Mouse (Mus musculus): ENCODE measurements at regions not wholly inside any gene's neighbourhood (a gene's known extent, or its start where the extent isn't known, plus 50 kb on each side); places are given as distances from the start of the nearest gene placed in this dataset.

GRCm38 (mm10) chr2:106622326-106622725, 70.7 kb upstream of the Mpped2 start:
- Histone ChIP-seq H3K27ac (ENCODE audit: insufficient read depth, low read depth, low read length) (no peak overlapping the region), H3K4me1 (ENCODE audit: control insufficient read depth, insufficient read depth, insufficient read length, low read length) (no peaks in the 10 kb centered on the region), H3K36me3 (ENCODE audit: control insufficient read depth, insufficient read depth, low read length) (no peaks in the 10 kb centered on the region), H3K4me3 (ENCODE audit: low read depth, low read length) (no peak overlapping the region), H3K27me3 (ENCODE audit: control insufficient read depth, insufficient read depth, low read length) (no peaks in the 10 kb centered on the region)
- 70% methylated on average over 5 of the region's 5 CpGs for WGBS
- no peak for TF ChIP-seq CTCF (IDR thresholded peaks at IDR 0.05; ENCODE audit: extremely low read depth, insufficient read length, insufficient replicate concordance, low read depth, low read length)
- TF ChIP-seq POLR2A (IDR thresholded peaks at IDR 0.05; ENCODE audit: low read depth, low read length): no peak

- Histone ChIP-seq H3K27me3 (ENCODE audit: control insufficient read depth, insufficient read depth, low read length) (no peaks in the 10 kb centered on the region), H3K4me1 (ENCODE audit: control insufficient read depth, insufficient read depth, insufficient read length, low read length) (no peaks in the 10 kb centered on the region), H3K4me3 (ENCODE audit: low read depth, low read length) (no peak overlapping the region), H3K36me3 (ENCODE audit: control insufficient read depth, insufficient read depth, low read length) (no peaks in the 10 kb centered on the region), H3K27ac (ENCODE audit: insufficient read depth, low read depth, low read length) (no peak overlapping the region)
- TF ChIP-seq CTCF (IDR thresholded peaks at IDR 0.05; ENCODE audit: extremely low read depth, insufficient read length, insufficient replicate concordance, low read depth, low read length): no peak
- no peak for TF ChIP-seq POLR2A (IDR thresholded peaks at IDR 0.05; ENCODE audit: low read depth, low read length)
- 79% methylated on average over 2 of the region's 2 CpGs for WGBS
Observed at GRCm38 (mm10) chr2:106623680-106624079, 69.4 kb upstream of the Mpped2 start.

DNA sequence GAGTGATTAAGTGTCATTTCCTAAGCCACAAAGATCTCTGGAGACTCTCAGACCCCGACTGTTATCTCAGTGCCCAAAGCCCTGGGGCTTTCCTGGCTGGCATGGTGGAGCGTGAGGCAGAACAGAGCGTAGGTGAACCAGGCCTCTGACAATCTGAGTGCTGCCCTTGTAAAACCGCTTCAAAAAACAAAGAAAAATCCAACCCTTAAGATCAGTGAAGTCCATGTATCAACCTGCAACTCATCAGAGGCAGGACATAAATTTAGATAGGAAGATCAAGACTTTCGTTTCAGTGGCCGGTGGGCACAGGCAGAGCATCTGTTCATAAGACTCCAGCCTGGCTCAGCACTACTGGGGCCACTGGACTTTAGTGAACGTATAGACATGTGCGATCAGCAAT, 61.1 kb upstream of the Mpped2 start:
- Histone ChIP-seq H3K36me3 (ENCODE audit: control insufficient read depth, insufficient read depth, low read length) (no peaks in the 10 kb centered on the region), H3K4me1 (ENCODE audit: control insufficient read depth, insufficient read depth, insufficient read length, low read length) (no peaks in the 10 kb centered on the region), H3K27me3 (ENCODE audit: control insufficient read depth, insufficient read depth, low read length) (no peaks in the 10 kb centered on the region), H3K27ac (ENCODE audit: insufficient read depth, low read depth, low read length) (no peak overlapping the region), H3K4me3 (ENCODE audit: low read depth, low read length) (no peak overlapping the region)
- TF ChIP-seq CTCF (IDR thresholded peaks at IDR 0.05; ENCODE audit: extremely low read depth, insufficient read length, insufficient replicate concordance, low read depth, low read length): no peak
- TF ChIP-seq POLR2A (IDR thresholded peaks at IDR 0.05; ENCODE audit: low read depth, low read length): no peak
- 78% methylated on average over 8 of the region's 8 CpGs for WGBS
